Mouse (Mus musculus) gastrocnemius, adult 8-10 months (tissue): ENCODE measurements around the gene Dtx3. TPM values are rescaled to one million over a fixed set of nuclear protein-coding genes. Genes with fewer than 3 reads are reported as not detected.
A peak's percentile ranks its signal among the peaks of the same experiment; 100 is the strongest.

Experiments used
- DNase-seq, 2 experiments: peaks; one replicate each; pipeline ENCODE4 v3.0.0; 2022; ENCODE audit warnings: low spot score in 2 of 2
- total RNA-seq, 4 experiments: library from RNA; stranded (reverse); gene quantifications; 2 replicates each; pipeline ENCODE4 v1.2.4; 2022

Dtx3 gene
- 10 to 100 TPM; 22.1 to 27.1 (median 23.2) TPM for total RNA-seq

DNA sequence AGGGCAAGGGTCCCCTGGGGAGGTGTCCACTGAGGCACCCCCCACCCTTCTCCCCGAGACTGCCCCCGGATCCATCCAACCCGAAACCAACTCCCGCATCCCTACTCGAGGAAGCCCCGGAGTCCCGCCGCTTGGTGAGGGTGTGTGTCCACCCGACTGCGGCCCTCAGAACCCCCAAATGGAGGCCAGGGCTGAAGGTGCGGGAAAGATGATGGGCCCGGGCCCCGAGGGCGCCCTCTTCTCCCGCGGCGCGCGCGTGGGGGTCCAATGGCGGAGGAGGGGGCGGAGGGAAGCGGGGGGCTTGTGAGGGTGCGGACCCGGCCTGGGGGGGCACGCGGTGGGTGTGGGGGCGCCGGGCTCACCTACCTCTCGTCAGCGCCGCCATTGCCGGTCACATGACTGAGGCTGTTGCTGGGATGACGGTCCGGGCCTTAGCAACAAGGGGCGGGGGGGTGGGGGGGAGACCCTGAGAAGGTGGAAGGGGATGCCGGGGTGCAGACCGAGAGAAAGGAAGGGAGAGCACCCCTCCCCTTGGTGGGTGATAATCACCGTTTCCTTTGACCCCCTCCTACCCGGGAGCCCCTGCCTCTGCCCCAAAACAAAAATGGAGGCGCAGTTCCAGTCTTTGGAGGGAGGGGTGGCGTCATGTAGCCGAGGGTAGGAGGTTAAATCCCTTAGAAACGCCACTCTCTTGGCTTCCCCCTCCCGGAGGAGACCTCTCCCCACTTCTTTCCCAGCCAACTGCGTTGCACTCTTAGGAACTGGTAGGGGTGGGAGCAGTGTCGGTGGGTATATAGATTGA is at the start of gene Dtx3:
Gene Dtx3, minus strand, starts transcription at position 401 of the 802 bp plus-strand sequence.
- DNase-seq = no peak

DNA sequence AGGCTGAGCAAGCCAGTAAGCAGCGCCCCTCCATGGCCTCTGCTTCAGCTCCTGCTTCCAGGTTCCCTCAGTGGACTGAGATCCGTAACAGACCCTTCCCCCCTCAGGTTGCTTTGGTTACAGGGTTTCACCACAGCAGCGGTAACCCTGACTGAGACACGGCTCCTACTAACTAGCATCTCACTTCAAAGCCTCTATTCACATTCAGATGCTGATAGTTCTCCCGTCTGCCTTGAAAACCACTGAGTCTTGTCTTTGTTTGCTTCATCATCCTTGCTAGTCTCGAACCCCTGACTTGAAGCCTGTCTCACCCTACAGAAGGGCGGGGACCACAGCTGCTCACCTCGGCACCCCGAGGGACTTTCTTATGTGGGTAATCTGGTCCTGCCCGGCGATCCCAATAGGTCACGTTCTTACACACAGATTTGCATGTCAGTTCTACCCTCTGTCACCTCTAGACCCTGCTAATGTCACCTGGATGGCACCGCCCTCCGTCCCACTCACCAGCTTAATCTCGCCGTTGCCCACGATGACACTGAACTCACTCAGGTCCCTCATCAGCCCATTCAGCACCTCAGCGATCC is 42.8 kb upstream of the Dtx3 start:
- DNase-seq = no peak

DNA sequence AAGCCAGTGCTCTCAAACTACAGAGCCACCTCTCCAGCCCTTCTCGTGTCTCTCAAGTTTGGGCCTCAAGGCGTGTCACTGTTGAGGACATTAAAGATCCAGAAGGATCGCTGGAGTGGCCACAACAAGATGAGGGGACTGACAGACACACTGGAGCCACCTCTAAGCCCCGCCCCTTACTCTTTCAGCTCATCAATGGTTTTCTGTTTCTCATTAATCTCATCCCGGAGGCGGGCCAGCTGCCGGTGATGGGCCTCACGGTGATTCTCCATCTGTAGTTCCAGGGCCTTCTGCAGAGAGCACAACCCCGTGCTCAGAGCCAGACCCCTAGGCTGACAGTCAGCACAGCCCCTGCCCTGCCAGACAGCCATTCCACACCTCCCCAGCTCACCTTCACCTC is 41.0 kb upstream of the Dtx3 start:
- DNase-seq = no peak

DNA sequence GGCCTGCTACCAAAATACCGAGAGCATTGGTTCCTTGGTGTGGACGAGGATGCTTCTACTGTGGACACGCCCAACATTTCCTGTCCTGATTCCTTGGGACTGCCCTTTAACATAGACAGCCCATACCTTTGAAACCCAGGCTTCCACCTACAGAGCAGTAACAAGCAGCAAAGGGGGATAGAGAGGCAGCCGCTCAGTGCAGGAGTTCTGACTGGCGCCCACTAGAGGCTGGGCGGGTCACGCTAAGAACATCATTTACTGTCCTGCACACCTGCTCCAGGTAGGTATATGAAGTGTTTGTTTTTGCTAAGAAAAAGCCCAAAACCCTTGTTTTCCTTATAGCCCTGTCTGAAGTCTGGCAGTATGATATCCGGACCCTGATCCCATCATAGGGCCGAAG is 37.6 kb upstream of the Dtx3 start:
- no peak for DNase-seq

DNA sequence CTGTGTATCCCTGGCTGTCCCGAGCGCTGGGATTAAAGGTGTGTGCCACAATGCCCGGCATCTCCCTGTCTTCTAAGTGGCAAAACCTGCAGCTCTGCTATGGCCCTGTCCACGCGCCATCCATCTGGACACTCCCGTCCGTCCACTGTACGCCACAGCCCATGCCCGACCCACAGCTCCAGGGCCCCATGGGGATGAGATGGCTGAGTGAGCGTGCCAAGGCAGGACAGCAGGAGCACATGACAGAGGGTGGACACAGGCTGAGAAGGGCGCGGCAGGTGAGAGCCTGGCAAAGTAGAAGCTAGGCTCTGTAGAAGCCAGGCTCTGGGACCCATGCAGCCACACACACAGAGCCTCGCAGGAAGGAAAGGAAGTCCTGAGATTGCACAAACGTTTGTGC is 36.2 kb upstream of the Dtx3 start:
- no peak for DNase-seq

DNA sequence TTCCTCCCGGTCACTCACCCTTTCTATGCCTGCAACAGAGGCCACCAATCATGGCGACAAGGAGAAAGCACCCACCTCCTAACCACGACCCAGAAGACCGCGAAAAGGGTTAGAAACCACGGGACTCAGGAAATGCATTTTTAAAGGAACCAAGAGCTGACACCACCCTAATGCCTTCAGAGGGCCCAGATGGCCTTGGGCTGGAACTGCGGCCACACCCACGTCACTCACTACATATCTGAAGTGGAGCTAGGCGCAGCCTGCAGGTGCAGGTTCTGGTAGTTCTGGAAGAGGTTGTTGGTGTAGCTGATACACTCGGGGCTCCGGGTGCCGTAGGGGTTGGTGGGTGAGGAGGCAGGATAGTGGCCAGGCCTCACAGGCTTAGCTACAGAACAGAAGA is 35.2 kb upstream of the Dtx3 start:
- DNase-seq = no peak

DNA sequence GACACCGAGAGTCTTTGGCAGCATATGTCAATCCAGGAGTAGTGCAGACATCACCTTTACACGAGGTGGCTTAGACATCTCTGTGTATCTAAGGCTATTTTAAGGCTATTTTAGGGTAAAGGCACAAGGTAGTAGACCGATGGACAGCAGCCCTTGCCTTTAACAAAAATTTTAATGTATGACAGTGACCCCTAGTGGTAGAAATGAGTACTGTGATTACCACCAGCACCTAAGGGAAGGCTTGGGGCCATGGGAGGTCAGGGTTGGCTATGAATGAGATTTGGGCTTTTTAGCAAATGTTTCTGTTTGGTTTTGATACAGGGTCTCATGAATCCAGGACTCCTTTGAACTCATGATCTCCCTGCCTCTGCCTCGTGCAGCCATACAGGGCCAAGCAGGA is 33.4 kb upstream of the Dtx3 start:
- no peak for DNase-seq

DNA sequence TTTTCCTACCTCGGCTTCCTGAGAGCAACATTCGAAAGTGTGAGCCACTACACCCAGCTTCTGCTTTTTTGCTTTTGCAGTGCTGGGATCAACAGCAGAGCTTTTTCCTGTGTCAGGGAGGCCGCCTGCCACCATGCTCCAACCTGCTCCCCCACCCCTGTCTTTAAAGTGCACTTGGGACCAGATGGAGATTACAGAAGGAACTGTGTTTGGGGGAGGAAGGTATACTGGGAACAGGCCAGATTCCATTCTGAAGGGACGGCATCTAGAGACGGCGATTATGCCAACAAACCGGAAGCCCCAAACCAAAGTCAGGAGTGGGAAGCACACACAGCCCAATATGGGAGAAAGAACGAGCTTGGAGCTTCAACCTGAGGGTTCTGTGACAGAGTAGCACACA is 31.6 kb upstream of the Dtx3 start:
- no peak for DNase-seq

DNA sequence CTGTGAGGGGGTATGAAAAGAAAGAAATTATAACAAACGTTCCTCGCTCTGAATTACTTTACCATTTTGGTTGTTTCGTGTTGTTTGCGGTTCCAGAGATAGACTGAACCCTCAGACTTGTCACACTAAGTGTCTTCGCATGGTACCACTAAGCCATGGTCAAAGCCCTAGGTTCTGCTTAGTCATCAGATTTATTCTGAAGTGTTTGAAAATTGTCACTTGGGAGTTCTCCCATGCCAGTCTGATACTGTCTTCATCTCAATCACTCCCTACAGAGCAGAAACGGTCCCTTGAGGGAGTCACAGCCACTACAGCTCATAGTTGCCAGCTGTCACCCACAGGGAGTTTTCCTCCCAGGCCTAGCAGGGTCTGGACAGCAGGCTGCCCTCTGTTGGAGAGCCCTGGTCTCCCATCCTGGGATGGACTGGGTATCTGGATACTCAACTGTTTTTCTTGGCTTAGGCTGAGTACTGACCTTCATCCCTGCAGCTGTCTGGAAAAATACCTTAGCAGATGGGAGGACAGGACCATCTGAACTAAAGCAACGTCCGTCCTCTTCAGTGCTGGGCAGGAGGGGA is 30.9 kb upstream of the Dtx3 start:
- no peak for DNase-seq

DNA sequence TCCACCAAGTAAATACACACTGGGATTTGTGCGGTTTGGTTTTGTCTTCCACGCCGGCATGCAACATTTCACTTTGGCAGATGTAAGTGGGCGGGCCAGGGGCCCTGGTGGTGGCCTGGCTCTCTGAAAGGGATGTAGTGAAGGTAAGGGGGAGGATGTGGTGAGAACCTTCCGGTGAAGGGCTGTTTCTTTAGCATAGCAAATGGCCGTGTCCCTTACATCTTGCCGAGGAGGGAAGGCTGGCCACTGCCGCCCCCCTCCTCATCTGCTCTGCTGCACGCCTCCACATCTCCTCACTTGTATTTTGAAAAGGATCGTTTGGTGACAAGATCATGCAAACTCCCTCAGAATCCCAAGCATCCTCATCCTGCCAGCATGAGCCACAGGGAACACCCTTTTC is 30.2 kb upstream of the Dtx3 start:
- DNase-seq = no peak

DNA sequence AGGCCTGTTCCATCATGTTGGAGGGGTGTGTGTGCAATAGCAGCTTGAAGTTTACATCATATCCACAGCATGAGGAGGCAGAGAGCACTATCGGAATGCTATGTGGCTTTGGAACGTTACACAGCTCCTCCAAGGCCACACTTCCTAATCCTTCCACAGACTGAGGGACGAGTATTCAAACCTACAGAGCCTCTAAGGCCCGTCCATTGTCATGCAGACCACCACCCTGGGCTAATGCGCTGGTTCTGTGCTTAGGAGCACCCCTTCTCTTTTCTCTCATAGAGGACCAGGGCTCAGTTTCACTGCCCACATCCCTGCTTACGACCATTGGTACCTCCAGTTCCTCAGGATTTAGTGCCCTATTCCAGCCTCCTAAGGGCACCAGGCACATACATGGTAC is 29.7 kb upstream of the Dtx3 start:
- no peak for DNase-seq

DNA sequence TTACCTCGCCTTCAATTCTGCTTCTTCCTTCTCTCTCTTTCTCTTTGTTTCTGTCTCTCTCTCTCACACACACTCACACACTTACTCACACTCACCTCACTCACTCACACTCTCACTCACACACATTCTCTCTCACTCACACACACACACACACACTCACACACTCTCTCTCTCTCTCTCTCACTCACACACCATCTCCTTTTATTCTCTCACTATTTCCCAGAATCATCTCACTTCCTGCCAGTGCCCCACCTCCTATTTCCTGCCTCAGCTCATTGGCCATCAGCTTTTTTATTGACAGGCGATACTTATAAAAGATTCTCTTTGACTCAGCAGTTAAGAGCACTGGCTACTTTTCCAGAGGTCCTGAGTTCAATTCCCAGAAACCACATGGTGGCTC is 22.8 kb upstream of the Dtx3 start:
- no peak for DNase-seq

DNA sequence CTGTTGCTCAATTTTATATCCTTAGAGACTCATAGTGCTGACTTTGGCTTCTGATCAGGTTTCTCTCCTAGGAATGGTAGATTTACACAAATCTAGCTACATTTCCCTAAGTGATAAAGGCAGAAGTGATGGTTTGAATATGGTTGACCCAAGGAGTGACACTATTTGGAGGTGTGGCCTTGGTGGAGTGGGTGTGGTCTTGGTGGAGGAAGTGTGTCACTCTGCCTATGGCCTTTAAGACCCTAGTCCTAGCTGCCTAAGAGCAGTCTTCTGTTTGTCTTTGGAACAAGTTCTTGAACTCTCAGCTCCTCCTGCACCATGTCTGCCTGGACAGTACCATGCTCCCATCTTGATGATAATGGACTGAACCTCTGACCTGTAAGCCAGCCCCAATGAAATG is 21.6 kb upstream of the Dtx3 start:
- no peak for DNase-seq

DNA sequence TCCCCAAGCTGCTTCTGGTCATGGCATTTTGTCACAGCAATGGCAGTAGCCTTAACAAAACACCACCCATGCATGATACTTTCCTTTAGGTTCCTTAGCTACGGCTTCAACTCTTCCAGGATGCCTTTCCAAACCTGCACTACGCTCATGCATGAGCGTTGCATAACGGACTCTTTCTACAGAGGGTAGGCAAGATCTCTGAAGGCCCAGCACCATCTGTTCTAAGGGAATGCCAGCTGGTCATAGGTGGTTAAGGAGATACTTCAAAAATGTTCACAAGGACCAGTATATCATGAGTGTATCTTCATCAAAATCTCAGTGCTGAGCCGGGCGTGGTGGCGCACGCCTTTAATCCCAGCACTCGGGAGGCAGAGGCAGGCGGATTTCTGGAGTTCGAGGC is 20.9 kb upstream of the Dtx3 start:
- no peak for DNase-seq

DNA sequence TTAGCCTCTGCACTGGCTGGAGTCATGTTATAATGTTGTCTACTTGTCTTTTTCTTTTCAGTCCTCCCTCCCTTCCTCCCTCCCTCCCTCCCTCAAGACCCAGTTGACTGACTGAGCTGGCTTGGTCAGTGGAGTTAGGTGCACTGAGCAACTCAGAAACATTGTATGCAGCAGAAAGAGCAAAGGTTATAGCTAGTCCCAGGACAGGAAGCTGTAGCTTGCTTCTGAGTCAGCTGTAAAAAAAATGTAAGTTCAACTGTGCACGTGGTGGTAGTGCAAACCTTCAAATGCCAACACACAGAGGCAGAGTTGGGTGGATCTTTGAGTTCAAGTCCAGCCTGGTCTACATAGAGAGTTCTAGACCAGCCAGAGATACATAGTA is 18.9 kb upstream of the Dtx3 start:
- no peak for DNase-seq

DNA sequence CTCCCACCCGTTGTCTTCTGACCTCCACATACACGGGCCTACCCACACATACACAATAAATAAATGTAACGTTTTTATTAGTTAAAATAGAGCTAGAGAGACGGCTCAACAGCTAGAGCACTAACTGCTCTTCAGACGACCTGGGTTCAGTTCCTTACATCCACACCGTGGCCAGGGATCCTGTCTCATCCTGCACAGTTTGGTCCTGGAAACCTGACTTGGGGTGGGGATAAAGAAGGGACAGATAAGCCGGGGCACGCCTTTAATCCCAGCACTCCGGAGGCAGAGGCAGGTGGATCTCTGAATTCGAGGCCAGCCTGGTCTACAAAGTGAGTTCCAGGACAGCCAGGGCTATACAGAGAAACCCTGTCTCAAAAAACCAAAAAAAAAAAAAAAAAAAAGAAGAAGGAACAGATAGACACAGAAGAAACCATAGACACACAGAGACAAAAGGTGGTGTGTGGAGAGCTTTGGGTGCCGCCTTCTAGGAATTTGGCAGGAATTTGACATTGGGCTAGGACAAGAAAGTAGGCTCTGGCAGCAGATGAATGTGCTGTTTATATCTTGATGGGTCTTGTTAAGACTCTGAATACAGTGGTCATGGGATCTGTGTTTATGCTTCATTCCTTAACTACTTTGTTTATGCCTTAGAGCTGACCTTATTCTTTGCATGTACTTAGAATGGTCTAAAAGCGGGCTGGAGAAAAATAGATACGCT is 18.3 kb upstream of the Dtx3 start:
- DNase-seq = no peak

DNA sequence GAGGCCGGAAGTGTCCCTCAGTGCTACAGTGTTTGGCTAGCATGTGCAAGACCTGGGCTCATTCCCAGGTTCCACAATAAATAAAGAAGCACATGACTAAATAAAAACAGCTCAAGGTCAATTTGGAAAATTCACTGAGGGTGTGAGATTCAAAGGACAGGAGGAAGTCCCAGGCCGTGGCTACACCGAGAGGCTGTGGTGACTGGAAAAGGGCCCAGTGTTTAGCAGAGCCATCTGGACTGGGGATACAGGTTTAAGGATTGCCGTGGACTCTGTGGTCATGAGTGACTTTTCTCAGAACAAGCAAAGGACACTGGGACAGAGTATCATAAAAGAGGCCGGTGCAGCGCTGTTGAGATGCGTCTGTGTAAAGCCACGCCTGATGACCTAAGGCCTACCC is 17.7 kb upstream of the Dtx3 start:
- no peak for DNase-seq

DNA sequence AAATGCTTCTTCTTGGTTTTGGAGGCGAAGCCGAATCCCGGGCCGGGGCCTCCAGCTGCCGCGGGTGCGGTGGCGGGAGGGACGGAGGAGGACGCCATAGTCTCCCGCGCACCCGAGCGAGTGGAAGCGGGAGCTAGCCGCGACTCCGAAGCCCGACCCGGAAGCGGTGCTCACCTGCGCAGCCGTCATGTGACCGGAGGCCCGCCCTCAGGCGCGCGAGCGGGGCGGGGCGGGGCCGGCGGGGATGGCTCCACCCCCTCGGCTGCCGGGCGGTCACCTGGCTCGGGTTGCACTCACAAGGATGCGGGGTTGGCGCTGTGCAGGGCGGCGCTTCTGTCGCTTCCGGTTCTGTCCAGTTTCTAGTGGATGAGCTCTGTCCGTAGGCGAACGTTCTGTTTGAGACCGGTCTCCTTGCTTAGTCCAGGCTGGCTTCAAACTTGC is 15.9 kb upstream of the Dtx3 start, which contains the start of gene Pip4k2c:
Gene Pip4k2c, minus strand, starts transcription at position 172 of the 441 bp plus-strand sequence.
- peak; percentile 85 to 89 for DNase-seq

DNA sequence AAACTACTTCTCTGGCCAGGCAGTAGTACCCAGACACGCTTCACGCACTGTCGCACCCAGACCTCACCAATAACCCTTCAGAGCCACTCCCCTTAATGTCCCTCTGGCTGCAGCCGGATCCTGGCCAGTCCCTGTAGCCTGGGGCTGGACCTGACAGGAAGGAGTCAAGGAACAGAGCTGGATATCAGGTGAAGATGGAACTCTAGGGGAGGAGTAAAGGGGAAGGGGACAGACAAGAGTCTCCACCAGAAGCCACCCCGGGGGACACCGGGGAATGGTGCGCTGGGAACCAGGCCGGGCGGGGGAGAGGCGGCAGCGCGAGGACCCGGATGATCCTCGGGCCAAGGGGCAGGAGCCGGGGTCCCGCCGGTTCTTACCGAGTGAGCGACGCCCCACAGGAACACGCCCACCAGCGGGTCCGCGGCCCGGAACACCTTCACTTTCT is 15.5 kb upstream of the Dtx3 start:
- peak in 1 of 2 experiments; percentile 22 for DNase-seq

DNA sequence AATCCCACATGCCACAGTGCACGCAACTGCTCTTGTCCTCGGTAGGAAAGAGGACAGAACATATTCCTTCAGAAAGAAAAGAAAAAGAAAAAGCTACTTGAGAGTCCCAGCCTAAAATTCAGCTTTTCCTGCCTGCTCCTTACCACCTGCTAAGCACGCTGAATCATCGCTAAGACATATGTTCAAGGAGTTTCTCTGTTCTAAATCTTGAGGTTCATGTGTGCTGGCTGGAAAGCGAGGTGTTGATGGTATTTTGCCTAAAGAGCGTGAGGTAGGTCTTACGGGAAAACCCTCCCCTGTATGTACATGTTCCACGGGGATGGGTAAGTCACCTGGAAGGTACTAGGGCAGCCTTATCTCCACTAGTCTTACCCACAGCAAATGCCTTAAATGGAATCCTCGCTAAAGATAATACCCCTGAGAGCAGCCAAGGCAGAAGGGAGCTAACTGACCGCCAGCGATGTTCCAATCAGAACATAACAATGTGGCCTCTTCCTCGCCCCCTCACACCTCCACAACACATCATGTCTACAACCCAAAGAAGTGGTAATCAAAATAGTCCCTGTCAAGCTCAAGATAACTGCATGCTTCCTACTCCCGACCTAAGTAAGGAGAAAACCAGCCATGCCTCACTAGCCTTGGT is 14.5 kb upstream of the Dtx3 start:
- no peak for DNase-seq

DNA sequence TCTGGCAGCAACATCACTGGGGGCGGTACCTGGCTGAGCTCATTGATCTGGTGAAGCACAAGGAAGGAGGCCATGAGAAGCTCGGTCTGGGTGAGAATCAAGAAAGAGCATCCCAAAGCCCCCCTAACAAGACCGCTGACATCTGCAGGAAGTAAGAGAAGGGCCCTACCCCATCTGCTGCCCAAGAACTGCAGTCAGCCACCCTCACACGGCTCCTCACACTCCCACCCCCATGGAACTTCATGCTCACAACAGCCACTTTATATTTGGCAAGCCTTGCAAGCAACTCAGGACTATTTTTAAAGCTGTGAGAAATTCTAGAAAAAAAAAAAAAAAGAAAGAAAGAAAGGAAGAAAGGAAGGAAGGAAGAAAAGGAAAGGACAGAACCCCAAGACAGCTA is 13.4 kb upstream of the Dtx3 start:
- no peak for DNase-seq

DNA sequence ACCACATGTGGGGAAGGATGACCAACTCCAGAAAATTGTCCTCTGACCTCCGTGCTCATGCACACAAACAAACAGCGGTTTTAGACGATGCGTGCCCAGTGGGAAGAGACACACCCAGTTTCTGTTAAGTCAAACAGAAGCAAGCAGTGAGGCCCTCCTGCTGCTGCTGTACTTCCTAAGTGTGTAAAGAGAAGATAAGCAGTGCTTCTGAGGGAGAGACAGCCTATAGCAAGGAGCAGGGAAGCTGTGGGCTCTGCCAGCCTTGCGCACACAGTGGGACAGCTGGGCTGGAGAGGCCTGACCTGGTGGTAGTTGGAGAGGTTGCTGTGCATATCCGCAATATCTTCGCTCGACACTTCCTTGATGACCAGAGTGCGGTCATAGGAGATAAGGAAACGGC is 9.8 kb upstream of the Dtx3 start:
- no peak for DNase-seq
